Mouse (Mus musculus) G1E (cell line): ENCODE data around the gene Ago1.

Source experiments
- CTCF ChIP-seq: IDR thresholded peaks from 2 replicates; pipeline ENCODE4 v1.5.1; 2012; ENCODE audit warnings: low read depth, low read length, inconsistent platforms, mixed read lengths
- GATA1 ChIP-seq: IDR thresholded peaks from 2 replicates; pipeline ENCODE4 v1.6.1; 2012; ENCODE audit warnings: borderline replicate concordance, low read length, inconsistent platforms, mixed read lengths
- GATA2 ChIP-seq: IDR thresholded peaks from 2 replicates; pipeline ENCODE4 v1.6.1; 2012; ENCODE audit warnings: low read depth, low read length, inconsistent platforms, borderline replicate concordance
- POLR2AphosphoS5 ChIP-seq: IDR thresholded peaks from 2 replicates; pipeline ENCODE4 v1.6.1; 2012; ENCODE audit warnings: low read depth, low read length, inconsistent platforms; ENCODE audit not compliant: insufficient replicate concordance
- TAL1 ChIP-seq: conservative IDR thresholded peaks from 2 replicates; pipeline ENCODE4 v1.6.1; 2012; ENCODE audit warnings: low read depth, low read length, inconsistent platforms, mixed read lengths

GRCm38 (mm10) chr4:126509072-126509471 lies 40.7 kb upstream of the Ago1 start:
- TF ChIP-seq CTCF = no peak
- TF ChIP-seq POLR2AphosphoS5 = no peak
- TF ChIP-seq GATA2 = no peak
- no peak for TF ChIP-seq GATA1
- no peak for TF ChIP-seq TAL1
